Mouse (Mus musculus) induced T-regulatory cell, adult 2 months (primary cell): Measurements from ENCODE around the gene Rsu1.

Experiments
- DNase-seq: peaks from one replicate; pipeline ENCODE4 v3.0.0-alpha.2; 2012; ENCODE audit warnings: low read depth

Gene Rsu1

DNA sequence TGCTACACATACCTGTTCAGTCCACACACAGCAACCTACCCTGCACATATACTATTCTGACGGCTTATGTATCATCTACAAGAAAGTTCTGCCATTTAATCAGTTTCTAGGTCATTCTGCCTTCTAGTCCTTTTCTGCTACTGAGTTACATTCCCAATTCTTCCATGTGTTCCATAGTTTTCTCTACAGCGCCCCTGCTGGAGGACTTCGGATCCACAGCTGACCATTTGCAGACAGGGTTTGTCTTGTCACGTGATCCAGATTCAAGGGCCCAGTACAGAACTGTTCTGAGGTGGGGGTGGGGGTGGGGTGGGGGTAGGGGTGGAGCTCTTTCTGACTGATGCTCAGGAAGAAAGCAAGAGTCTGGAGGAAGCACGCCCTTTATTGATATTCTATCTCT, 102.5 kb downstream of the Rsu1 start:
- DNase-seq: peak; percentile 18

DNA sequence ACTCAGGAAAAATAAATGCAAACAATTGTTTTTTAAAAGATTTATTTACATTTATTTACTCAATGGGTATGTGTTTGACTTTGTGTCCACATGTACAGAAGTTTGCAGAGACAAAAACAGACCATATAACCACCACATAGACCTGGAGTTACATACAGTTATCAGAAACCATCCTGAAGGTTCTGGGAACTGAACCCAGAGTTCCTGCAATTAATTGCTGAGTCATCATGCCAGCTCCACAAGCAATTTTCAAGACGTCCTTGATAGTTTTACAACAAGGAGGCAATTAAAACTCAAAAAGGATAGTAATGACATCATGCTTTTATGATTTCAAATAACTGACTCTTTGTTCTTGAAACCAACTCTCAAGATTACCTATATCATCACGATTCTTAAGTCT, 109.5 kb downstream of the Rsu1 start:
- DNase-seq: no peak

DNA sequence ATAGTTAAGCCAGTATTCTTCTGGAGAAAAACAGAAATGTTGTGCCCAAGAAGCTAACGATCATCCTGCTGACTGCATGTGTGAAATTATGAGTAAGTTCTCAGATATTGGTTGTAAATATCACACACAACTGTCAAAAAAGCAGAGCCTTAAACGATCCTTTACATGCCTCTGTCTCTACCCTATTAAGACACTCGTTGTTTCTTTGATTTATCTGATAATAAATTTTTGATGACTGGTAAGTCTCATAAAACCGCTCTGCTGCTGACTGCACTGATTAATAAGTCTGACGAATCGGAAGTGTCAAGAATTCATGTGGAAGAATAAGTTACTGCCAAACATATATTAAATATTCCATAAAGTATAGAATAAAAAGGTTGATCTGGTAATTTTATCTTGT, 126.0 kb downstream of the Rsu1 start:
- DNase-seq: no peak

DNA sequence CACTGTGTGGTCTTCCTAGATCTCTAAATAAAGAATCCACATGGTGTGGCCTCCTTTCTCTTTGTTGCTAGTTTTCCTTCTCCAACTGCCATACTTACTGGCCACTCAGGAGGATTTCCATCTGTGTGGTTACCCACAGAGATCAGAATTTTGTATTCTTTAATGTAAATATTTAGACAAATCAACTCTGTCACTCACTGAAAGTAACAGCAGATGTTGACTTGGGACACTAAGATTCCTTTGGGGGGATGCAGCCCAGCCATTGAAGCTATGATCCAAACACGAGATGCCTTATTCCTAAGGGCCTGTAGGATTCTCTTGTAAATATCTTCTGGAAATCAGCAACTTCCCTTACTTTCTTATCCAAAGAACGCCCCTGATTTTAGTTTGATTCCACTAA, 136.3 kb downstream of the Rsu1 start:
- DNase-seq: no peak

DNA sequence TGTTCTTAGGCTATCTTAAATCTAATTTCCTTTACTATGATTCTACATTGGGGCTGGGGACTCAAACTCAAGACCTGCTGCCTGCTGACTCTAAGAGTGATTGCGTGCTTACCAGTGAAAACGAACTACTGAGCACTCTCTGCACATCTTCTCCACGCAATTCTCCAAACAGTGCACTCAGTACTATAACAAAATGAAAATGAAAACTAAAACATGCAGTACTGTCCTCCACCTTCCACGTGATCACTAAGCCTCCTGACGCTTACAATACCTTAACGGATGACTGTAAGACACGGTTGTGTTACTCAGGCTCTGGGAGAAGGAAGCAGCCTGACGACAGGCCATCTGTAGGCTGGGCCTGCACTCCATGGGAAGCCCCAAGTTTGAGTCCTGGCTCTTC, 138.4 kb downstream of the Rsu1 start:
- peak; percentile 76 for DNase-seq

DNA sequence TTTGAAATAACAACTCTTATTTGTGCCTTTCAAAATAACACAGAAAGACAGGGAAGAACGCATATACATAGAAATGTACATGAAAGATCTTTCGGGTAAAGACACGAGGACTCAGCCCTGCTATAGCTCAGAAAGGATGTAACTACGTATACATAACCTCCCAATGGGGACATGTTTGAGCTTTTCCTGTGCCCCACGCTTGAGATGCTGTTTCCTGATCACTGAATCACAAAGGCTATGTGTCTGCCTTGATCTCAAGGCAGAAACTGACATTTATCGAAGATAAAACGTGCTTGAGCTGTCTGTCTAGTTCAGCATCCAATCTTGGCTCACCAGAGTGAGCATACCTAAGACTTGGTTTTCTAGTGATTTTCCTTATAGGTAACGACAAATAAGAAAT, 138.8 kb downstream of the Rsu1 start:
- peak; percentile 70 for DNase-seq

DNA sequence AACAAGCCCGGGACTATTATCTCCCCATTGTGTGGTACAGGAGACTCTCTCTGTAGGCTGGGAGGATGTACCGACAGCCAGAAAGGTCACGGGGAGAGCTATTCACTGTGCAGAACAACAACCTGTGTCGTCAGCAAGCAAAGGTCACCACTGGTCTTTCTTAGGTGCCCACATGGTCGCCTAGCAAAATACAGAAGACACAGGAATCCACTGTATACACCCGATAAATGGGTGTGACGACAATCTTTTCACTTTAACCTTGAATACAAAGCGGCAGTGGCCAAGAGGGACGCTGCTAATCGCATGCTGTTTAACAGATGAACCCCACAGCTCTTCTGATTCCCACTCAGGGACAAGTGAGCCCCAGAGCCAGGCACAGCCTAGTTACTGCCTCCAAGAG, 141.4 kb downstream of the Rsu1 start:
- DNase-seq: peak; percentile 33

DNA sequence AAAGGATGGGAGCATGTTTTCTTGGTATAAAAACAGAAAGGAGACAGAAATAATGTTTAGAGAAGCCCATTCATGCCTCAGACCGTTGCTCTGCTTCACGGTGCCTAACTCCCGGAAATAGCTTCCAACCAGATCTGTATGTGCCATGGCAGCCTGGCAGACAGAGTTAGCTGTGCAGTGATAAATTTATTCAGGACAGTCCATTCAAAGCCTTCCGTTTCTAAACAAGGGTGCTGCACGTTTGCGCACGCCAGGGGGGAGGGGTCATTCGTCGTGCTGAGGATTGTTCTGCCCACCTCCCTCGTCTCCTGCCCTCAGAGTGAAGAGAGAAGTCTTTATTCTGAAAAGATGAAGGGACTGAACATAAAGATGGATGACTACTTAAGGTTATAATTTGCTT, 141.9 kb downstream of the Rsu1 start:
- peak; percentile 3 for DNase-seq

DNA sequence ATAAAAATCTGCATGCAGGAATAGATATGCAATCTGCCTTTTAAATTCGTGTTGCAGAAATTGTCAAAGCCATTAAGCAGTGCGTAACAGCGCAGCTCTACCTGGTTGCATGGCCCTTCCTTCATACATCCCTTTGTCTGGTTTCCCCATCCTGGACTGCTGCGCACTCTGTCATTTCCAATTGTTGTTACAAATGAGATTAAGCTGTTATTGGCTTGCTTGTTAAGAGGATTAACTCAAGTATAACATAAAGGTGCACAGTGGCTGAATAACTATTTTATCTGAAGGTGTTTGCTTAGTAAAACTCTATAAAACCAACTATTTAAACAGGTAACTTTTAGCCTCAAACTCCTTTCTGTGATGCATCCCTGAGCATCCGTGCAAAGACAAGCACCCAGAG, 150.8 kb downstream of the Rsu1 start:
- DNase-seq: no peak

DNA sequence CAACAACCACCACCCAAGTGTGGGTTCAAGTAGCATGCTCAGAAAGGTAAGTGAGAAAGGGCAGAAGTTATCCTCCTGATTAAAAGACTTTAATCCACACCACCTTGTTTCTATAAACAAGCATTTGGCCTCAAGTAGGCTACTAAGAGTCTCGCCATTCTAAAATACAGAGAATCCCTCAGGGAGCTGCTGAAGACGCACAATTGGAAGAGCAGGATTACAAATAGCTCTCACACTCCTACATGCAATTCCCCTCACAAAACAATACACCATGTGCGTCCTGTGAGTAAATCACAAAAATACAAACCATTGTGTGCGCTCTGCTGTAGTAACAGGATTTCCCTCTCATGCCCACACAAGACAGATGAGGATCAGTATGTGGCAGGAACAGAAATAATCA, 153.3 kb downstream of the Rsu1 start:
- no peak for DNase-seq

DNA sequence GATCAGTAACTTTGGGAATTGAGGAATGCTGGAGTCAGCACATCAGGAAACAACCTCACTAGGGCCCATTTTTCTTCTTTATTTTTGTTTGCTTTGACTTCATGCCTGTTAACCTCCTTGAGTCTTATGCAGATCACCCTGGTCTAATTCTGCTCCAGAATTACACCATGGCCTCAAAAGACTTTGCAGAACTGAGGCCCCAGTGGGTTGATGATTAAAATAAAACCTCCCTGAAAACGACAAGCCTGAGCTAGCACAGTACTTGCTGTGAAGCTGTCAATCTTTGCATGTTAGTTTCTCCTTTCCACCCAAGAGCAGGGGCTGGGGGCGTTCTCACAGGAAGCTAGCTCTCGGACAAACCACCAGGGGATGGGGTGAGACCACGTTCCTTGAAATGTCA, 164.7 kb downstream of the Rsu1 start:
- no peak for DNase-seq

DNA sequence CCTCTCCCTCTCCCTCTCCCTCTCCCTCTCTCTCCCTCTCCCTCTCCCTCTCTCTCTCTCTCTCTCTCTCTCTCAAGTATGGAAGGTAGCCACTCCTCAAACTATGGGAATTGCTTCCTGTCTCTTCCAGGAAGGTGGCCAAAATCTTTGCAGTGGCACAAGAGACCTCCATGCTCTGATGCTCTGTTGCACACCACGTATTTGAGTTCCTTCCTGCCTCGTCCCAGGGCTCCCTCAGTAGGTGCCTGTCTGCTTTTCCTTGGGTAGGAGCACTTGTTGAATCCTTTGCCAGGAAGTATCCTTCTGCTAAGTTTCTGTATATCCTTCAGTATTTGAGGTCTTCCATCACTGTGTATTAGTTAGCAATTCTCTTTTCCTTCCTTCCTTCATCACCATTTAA, 166.8 kb downstream of the Rsu1 start:
- no peak for DNase-seq

DNA sequence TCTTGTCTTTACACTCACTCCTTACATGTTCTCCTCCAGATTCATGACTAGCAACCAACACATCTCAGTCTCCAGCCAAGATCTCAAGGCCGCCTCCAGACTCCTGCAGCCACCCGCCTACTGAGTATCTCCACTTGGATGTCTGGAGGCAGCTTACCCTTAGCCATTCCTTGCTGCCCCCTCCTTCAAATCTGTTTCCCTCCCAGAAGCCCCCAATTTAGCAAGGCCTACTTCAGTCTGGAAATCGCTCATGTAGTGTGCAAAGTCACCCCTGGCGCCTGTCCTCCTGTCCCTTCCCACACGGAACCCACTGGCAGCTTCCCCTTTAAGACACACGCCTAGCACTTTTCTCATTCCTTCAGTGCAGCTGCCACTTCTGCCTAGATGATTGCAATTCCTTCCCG, 167.4 kb downstream of the Rsu1 start:
- no peak for DNase-seq

DNA sequence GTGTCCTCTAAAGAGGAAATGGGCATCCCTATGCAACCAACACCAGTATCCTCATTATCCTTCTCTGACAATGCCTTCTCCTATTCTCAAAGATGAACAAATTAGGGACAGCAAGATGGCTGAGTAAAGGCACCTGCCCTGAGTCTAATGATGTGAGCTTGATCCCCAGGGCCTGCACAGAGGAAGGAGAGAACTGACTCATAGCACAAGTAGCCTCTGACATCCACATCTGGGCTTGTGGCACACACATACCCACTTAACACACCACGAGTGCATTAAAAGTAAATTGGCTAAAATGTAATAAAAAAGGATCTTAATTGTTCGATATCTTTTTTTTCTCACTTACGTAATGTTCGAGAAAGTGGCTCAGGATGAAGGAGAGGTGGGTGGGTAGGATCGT, 177.2 kb downstream of the Rsu1 start:
- DNase-seq: no peak

DNA sequence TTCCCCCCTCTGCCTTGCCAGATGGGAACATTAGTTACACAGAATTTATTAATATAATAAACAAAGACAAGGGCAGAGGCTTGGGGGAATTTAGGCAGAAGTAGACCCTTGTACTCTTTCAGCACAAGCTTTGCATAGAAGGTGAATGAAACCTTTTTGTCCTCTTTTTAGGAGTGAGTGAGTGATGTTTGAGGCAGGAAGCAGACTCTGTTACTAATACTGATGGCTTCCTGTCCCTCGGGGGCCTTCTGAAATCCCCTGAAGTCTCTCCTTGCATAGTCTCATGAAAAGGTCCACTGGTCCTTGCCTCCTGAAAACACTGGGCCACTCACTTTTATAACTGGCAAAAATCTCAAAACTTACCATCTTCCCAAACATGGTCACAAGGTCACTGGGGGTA, 177.6 kb downstream of the Rsu1 start:
- DNase-seq: no peak

DNA sequence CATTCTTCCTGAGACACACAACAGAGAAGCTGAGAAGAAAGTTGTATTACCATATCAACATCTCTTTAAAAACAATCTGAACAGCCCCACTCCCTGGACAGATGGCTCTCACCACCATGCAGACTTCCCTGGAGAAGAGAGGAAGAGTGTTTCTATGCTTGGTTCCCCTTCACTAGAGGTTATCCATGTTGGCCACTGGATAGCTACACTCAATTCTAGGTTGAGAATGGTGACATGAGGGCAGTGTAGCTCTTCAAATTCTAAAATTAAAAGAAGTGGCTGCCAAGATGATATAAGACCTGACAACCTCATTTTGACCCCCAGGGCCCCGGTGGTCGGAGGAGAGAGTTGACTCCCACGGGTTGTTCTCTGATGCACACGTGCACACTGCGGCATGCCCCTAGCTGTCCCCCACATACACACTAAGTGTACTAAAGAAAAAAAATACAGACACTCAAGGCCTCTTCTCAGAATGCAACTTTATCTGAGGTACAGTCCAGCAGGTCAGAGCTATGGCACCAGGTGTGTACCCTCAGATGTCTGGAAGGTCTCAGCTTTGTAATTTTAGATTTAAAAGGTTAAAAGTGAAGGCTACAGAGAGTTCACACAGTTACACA, 179.7 kb downstream of the Rsu1 start:
- no peak for DNase-seq

DNA sequence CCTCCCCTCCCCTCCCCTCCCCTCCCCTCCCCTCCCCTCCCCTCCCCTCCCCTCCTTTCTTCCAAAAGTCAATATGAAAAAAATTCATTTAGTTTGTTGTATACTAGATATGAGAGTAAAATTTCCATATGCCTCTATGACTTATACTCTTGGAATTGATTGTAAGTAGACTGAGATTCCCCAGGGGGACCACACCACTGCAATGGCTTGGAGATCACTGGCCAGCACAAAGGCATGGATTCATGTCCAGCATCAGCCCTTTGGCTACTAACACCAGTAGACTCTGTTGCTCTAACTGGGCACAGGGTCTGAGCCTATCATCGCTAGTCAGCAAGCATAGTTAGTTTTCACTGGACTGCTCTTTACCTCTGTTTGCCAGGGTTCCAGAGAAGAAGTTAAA, 180.4 kb downstream of the Rsu1 start:
- no peak for DNase-seq

DNA sequence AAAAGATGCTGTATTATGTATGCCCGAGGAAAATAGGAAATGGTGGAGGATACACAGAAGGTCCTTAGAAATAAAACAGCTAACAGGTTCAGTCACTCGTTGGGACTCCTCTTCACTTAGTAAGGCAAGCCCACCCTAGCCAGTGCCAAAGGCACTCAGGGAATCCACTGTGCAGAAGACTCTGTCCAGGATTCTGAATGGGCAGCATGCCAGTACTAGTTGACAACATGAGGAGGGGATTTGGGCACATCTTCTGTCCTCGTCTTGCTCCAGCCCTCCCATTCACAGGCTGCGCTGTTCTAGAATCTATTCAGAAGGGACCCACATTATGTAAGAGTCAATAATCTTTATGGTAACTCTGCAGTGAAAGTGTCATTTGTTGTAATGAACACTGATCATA, 181.4 kb downstream of the Rsu1 start:
- DNase-seq: no peak

DNA sequence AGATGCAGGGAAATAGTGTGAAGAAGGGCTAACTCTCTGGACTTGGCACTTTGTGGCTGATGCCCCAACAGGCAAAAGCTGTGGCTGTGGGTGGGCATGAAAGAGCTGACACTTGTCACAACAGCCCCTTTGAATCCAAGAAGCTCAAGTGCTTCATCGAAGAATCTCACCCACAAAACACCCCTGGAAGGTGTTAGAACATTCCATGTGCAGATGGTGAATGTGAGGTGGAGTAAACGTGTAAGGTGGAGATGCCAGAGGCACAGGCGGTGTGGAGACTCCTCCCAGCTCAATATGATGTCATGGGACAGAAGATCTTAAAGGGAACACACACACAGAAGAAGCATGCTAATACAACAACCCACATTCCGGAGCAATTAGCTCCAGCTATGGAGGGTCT, 182.9 kb downstream of the Rsu1 start:
- DNase-seq: no peak

DNA sequence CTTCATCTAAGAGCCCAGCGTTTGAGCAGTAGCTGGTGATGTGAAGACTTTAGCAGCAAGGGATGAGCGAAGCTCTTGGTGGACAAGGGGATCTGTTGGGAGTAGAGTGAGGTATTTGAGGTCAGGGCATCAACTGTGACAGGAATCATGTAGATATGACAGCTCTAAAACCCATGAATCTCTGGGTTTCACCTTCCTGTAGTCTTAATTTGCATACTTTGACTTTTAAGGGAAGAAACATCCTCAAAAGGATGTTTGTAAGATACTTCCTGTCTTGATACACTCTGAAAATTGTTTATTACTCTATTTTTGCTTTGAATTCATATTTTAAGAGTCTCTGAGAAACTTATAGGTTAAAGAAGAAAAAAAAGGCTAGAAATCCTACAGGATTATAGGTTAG, 183.4 kb downstream of the Rsu1 start:
- DNase-seq: peak; percentile 6

DNA sequence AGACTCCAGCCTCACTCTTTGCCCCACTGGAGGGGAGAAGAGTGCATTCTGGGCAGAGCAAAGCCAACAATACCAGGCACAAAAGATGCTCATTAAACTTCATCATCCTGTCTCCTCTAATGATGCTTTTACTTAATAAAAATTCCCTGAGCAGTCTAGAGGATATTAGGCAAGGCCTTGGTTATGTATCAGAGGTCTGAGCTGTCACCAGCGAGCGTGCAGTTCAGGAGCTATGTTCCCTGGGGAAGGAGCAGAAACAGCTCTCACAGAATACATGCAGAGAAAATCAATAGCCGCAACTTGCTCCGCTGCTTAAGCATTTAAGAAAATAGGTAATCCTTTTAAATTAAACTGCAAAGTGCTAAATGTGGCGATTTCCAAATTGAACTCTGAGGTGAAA, 187.0 kb downstream of the Rsu1 start:
- DNase-seq: no peak

DNA sequence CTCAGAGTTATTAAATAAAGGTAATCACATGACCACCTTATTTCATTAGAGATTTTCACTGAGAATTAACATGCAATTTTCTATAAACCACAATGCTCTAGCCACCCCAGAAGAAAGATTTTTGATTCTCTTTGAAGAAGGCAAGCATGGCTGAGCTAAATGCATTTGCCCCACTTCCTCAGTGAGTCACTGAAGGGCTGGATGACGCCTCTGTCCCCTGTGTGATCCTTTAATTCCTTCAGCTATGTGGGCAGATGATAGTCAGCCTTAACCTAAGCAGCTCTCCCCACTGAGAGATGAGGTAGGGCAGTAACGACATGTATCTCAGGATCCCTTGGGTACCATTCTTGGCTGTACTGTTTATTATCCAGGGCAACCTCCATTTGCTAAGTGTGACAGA, 190.7 kb downstream of the Rsu1 start:
- DNase-seq: no peak

DNA sequence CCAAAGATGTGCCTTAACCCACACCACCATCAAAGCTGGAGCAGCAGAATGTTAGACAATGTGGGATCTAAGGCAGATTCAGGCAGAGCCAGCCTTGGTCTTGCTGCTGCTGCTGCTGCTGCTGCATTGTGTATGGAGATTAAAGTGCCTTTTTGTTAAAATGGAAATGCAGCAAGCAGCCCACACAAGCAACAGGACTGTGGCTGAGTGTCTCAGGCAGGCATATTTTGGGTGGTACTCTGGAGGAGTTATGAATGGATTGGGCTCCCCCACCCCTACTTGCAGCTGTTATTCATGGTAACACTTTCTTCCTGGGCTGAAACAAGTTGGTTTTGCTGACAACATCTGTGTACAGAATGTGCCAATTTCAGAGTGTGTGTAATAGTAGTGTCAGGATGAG, 199.0 kb downstream of the Rsu1 start:
- DNase-seq: no peak

DNA sequence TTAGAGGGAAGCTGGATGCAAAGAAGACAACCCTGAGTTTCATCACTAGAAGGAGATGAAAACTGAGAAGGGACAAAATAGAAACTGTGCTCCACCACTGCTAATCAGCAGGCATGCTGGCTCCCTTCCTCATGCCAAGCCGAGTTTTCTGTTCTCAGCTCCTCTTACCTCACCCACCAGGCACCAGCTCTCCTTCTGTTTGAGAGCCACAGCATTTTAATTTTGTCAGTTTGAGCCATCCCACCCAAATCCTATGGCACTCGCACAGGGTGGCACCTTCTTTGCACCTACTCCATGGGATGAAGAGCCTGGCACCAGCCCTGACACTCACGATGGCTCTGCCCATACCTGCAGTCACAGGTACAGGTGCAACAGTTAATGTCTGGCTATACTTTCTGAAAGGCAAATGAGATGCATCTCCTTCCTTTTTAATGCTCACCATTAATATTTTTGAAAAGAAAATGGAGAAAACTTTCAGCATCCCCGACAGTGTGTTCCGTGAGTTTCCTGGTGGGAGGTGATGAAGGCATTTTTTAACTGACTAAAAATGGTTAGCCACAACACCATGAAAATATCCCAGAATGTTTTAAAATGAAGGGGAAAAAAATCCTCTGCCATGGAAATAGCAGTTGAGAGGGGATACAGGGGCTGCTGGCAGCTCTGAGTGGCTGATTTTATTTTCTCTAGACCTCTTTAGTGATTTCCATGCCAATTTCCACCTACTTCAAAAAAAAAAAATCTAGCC, 210.6 kb downstream of the Rsu1 start:
- DNase-seq: no peak
